Mouse (Mus musculus): ENCODE results near the gene Pin1. TPM values are rescaled to one million over a fixed set of nuclear protein-coding genes. Genes with fewer than 3 reads are reported as not detected.

Pin1 gene
- polyA plus RNA-seq, 1 experiment from 2014 or later: 61.2 TPM

DNA sequence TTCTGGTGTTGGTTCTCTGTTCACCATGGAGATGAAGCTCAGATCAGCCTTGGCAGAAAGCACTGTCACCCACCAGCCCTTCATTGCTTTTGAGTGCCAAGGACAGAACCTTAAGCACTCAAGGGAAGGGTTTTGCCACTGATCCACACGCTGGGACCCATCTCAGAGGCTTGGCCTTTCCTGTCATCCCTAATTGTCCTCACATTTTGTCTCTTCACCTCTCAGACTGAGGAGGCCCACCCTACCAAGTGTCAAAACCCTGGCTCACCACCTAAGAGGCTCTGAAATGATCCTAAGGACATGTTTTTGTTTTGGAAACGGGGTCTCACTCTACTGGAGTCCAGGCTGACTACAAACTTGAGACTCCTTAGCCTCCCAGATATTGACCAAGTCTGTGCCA lies 15.1 kb upstream of the Pin1 start:
- Histone ChIP-seq H3K9me3 (ENCODE audit: low read length) (no peaks in the 10 kb centered on the region), H3K36me3 (ENCODE audit: insufficient read depth, low read length) (peaks cover 24% of the 10 kb centered on the region), H3K27me3 (ENCODE audit: insufficient read depth, low read length) (no peaks in the 10 kb centered on the region), H3K27ac (ENCODE audit: low read length) (no peak overlapping the region), H3K4me3 (ENCODE audit: low read length) (no peak overlapping the region), H3K4me2 (replicated peaks; ENCODE audit: low read depth, low read length) (no peak overlapping the region), H3K4me1 (ENCODE audit: insufficient read depth, low read length) (peaks cover 11% of the 10 kb centered on the region), H3K9ac (replicated peaks; ENCODE audit: low read length) (no peak overlapping the region)
- no peak for ATAC-seq (ENCODE audit: low FRiP score, low TSS enrichment)
- 81% methylated on average over 2 of the region's 2 CpGs for WGBS

DNA sequence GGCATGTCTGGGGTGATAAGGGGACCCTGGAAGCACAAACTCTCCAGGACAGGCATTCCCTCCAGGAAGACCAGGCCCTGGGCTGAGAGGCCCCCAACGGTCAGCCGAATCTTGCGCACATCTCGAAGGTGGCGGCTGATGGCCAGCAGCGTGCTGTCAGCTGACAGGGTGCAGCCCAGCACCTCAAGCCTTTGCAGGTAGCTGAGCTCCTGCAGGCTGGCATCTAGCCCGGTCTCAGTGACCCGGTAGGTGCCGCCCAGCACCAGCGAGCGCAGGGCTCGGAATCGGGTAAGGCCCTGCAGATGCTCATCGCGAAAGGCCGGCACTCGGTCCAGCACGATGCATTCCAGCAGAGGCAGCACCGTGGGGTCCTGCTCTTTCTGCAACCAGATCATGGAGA lies 13.3 kb upstream of the Pin1 start:
- no peak overlapping the region for H3K4me3 ChIP-seq (ENCODE audit: low read length)
- no peaks in the 10 kb centered on the region for H3K27me3 ChIP-seq (ENCODE audit: insufficient read depth, low read length)
- H3K9ac ChIP-seq (replicated peaks; ENCODE audit: low read length): no peak overlapping the region
- no peak overlapping the region for H3K27ac ChIP-seq (ENCODE audit: low read length)
- H3K4me2 ChIP-seq (replicated peaks; ENCODE audit: low read depth, low read length): no peak overlapping the region
- WGBS: 94% methylated on average over 19 of the region's 19 CpGs
- ATAC-seq (ENCODE audit: low FRiP score, low TSS enrichment): no peak
- no peaks in the 10 kb centered on the region for H3K9me3 ChIP-seq (ENCODE audit: low read length)
- H3K4me1 ChIP-seq (ENCODE audit: insufficient read depth, low read length): peaks cover 14% of the 10 kb centered on the region
- H3K36me3 ChIP-seq (ENCODE audit: insufficient read depth, low read length): peaks cover 24% of the 10 kb centered on the region

- Histone ChIP-seq H3K4me3 (ENCODE audit: low read length) (no peak overlapping the region), H3K4me1 (ENCODE audit: insufficient read depth, low read length) (peaks cover 17% of the 10 kb centered on the region), H3K9ac (replicated peaks; ENCODE audit: low read length) (no peak overlapping the region), H3K4me2 (replicated peaks; ENCODE audit: low read depth, low read length) (no peak overlapping the region), H3K27me3 (ENCODE audit: insufficient read depth, low read length) (no peaks in the 10 kb centered on the region), H3K36me3 (ENCODE audit: insufficient read depth, low read length) (peaks cover 24% of the 10 kb centered on the region), H3K9me3 (ENCODE audit: low read length) (no peaks in the 10 kb centered on the region), H3K27ac (ENCODE audit: low read length) (no peak overlapping the region)
- no peak for ATAC-seq (ENCODE audit: low FRiP score, low TSS enrichment)
- 91% methylated on average over 4 of the region's 4 CpGs for WGBS
Measured at GRCm38 (mm10) chr9:20639486-20639885, 12.4 kb upstream of the Pin1 start.

DNA sequence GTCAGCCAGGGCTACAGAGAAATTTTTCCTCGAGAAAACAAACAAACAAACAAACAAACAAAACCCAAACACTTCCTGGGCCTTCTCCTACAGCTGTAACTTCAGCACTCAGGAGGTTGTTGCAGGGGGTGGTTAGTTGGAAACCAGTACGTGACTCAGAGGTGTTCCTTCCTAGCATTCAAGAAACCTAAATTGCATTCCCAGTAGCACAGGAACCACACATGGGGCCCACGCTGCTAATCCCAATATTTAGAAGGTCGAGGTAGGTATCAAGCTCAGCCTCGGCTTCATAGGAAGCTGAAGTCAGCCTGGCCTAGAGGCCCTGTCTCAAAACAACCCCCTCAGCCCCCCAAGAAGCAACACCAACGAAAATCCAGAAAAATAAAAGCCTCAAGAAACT lies 10.4 kb upstream of the Pin1 start:
- Histone ChIP-seq H3K4me1 (ENCODE audit: insufficient read depth, low read length) (peaks cover 25% of the 10 kb centered on the region), H3K27ac (ENCODE audit: low read length) (peak overlapping the region; percentile 44; the same call in 1 of the 2 replicates)

GRCm38 (mm10) chr9:20642101-20642895 lies 9.6 kb upstream of the Pin1 start, which contains the start of gene Ubl5:
TSS of gene Ubl5 (plus strand) at chr9:20642878.
- Histone ChIP-seq H3K36me3 (ENCODE audit: insufficient read depth, low read length) (peaks cover 23% of the 10 kb centered on the region), H3K4me3 (ENCODE audit: low read length) (peak within 1 kb of the TSS; percentile 94), H3K4me1 (ENCODE audit: insufficient read depth, low read length) (peaks cover 25% of the 10 kb centered on the region), H3K27me3 (ENCODE audit: insufficient read depth, low read length) (no peaks in the 10 kb centered on the region), H3K9ac (replicated peaks; ENCODE audit: low read length) (peak within 1 kb of the TSS; percentile 87), H3K27ac (ENCODE audit: low read length) (peak within 1 kb of the TSS; percentile 97), H3K9me3 (ENCODE audit: low read length) (no peaks in the 10 kb centered on the region), H3K4me2 (replicated peaks; ENCODE audit: low read depth, low read length) (peak within 1 kb of the TSS; percentile 99)
- peak; percentile 95 for ATAC-seq (ENCODE audit: low FRiP score, low TSS enrichment)
- under 1% methylated on average over 51 of the region's 51 CpGs for WGBS

More for the DNA sequence above, 10.4 kb upstream of the Pin1 start:
- Histone ChIP-seq H3K4me3 (ENCODE audit: low read length) (peak overlapping the region; percentile 94), H3K36me3 (ENCODE audit: insufficient read depth, low read length) (peaks cover 24% of the 10 kb centered on the region), H3K27me3 (ENCODE audit: insufficient read depth, low read length) (no peaks in the 10 kb centered on the region), H3K9ac (replicated peaks; ENCODE audit: low read length) (peak overlapping the region; percentile 87), H3K9me3 (ENCODE audit: low read length) (no peaks in the 10 kb centered on the region), H3K4me2 (replicated peaks; ENCODE audit: low read depth, low read length) (peak overlapping the region; percentile 99)
- WGBS: 10% methylated on average over 6 of the region's 6 CpGs
- no peak for ATAC-seq (ENCODE audit: low FRiP score, low TSS enrichment)

- Histone ChIP-seq H3K9ac (replicated peaks; ENCODE audit: low read length) (peak overlapping the region; percentile 87), H3K4me3 (ENCODE audit: low read length) (peak overlapping the region; percentile 94), H3K36me3 (ENCODE audit: insufficient read depth, low read length) (peaks cover 24% of the 10 kb centered on the region), H3K27me3 (ENCODE audit: insufficient read depth, low read length) (no peaks in the 10 kb centered on the region), H3K4me1 (ENCODE audit: insufficient read depth, low read length) (peaks cover 25% of the 10 kb centered on the region), H3K27ac (ENCODE audit: low read length) (peak overlapping the region; percentile 97), H3K4me2 (replicated peaks; ENCODE audit: low read depth, low read length) (peak overlapping the region; percentile 99), H3K9me3 (ENCODE audit: low read length) (no peaks in the 10 kb centered on the region)
- peak; percentile 89 for ATAC-seq (ENCODE audit: low FRiP score, low TSS enrichment)
- under 1% methylated on average over 30 of the region's 30 CpGs for WGBS
Measured at GRCm38 (mm10) chr9:20642896-20643466, 8.9 kb upstream of the Pin1 start.

DNA sequence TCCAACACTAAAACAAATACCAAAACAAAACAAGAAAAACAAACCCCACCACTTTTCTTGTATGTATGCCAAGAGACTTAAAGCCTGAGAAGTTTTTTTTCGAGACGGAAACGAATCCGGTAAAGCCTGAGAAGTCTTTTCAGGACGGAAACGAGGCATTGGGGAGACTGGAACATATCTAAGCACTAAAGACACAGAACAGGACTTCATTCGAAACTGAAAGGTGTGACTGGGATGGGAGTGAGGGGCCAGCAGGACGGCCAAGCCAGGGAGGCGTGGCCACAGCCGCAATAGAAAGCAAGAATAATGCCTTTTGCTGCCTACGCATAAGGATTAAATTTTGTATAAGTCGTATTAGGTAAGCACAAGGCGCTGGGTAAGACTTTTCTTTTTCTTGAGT lies 8.1 kb upstream of the Pin1 start:
- H3K4me2 ChIP-seq (replicated peaks; ENCODE audit: low read depth, low read length): peak overlapping the region; percentile 99
- H3K9ac ChIP-seq (replicated peaks; ENCODE audit: low read length): peak overlapping the region; percentile 87
- H3K36me3 ChIP-seq (ENCODE audit: insufficient read depth, low read length): peaks cover 16% of the 10 kb centered on the region
- 5% methylated on average over 13 of the region's 13 CpGs for WGBS
- peak overlapping the region; percentile 94 for H3K4me3 ChIP-seq (ENCODE audit: low read length)
- no peak for ATAC-seq (ENCODE audit: low FRiP score, low TSS enrichment)
- H3K9me3 ChIP-seq (ENCODE audit: low read length): no peaks in the 10 kb centered on the region
- H3K4me1 ChIP-seq (ENCODE audit: insufficient read depth, low read length): peaks cover 25% of the 10 kb centered on the region
- H3K27me3 ChIP-seq (ENCODE audit: insufficient read depth, low read length): no peaks in the 10 kb centered on the region
- peak overlapping the region; percentile 97 for H3K27ac ChIP-seq (ENCODE audit: low read length)

- H3K27me3 ChIP-seq (ENCODE audit: insufficient read depth, low read length): no peaks in the 10 kb centered on the region
- ATAC-seq (ENCODE audit: low FRiP score, low TSS enrichment): no peak
- under 1% methylated on average over 43 of the region's 43 CpGs for WGBS
- peak within 1 kb of the TSS; percentile 99 for H3K4me2 ChIP-seq (replicated peaks; ENCODE audit: low read depth, low read length)
- no peaks in the 10 kb centered on the region for H3K9me3 ChIP-seq (ENCODE audit: low read length)
- H3K27ac ChIP-seq (ENCODE audit: low read length): peak within 1 kb of the TSS; percentile 97
- H3K9ac ChIP-seq (replicated peaks; ENCODE audit: low read length): peak within 1 kb of the TSS; percentile 87
- peak within 1 kb of the TSS; percentile 94 for H3K4me3 ChIP-seq (ENCODE audit: low read length)
- H3K36me3 ChIP-seq (ENCODE audit: insufficient read depth, low read length): peaks cover 10% of the 10 kb centered on the region
- peaks cover 25% of the 10 kb centered on the region for H3K4me1 ChIP-seq (ENCODE audit: insufficient read depth, low read length)
Measured at GRCm38 (mm10) chr9:20644360-20645081, 7.4 kb upstream of the Pin1 start, which contains the start of gene Fbxl12. TSS of gene Fbxl12 (minus strand) at chr9:20644767.

DNA sequence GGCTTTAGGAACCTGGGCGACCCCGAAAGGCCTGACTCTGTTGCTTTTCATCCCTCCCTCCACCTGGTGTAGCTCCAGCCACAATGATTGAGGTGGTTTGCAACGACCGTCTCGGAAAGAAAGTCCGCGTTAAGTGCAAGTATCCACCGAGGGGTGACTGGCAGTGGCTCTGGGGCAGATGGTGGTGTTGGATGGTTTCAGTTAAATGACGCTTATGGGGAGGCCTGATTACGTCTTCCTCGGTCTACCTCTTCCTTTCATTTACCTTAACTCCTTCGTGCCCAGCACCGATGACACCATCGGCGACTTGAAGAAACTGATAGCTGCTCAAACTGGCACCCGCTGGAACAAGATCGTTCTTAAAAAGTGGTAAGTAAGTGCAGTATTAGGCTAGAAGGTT lies 6.8 kb upstream of the Pin1 start:
- H3K27ac ChIP-seq (ENCODE audit: low read length): peak overlapping the region; percentile 82; the same call in 1 of the 2 replicates
- peak overlapping the region; percentile 94 for H3K4me3 ChIP-seq (ENCODE audit: low read length)
- H3K9me3 ChIP-seq (ENCODE audit: low read length): no peaks in the 10 kb centered on the region
- H3K27me3 ChIP-seq (ENCODE audit: insufficient read depth, low read length): no peaks in the 10 kb centered on the region
- H3K36me3 ChIP-seq (ENCODE audit: insufficient read depth, low read length): peaks cover 10% of the 10 kb centered on the region
- ATAC-seq (ENCODE audit: low FRiP score, low TSS enrichment): no peak
- peak overlapping the region; percentile 87 for H3K9ac ChIP-seq (replicated peaks; ENCODE audit: low read length)
- 3% methylated on average over 17 of the region's 17 CpGs for WGBS
- H3K4me1 ChIP-seq (ENCODE audit: insufficient read depth, low read length): peaks cover 25% of the 10 kb centered on the region
- peak overlapping the region; percentile 99 for H3K4me2 ChIP-seq (replicated peaks; ENCODE audit: low read depth, low read length)

Data from kidney, embryonic 16.5 days (tissue).